ENCODE assay signal across 29 mouse cellular contexts in genomic region chr10:39108837-39109488, GRCm38 (mm10). TPM values are rescaled to one million over a fixed set of nuclear protein-coding genes. Genes with fewer than 3 reads are reported as not detected.
DNase-seq lines count a peak whose midpoint lies in the region; ATAC-seq and TF ChIP-seq lines count a peak whose summit lies in the region.
"Had no signal": no experiment of that assay in that cellular context is flagged by ENCODE, and none has a peak within 500 bp of the region (broad histone marks: within the 10 kb centered on the region; RNA-seq: fewer than 3 reads in every experiment).

No protein-coding gene starts in this region.

- no peak for TF ChIP-seq CTCF in forebrain, postnatal 0 days (IDR thresholded peaks at IDR 0.05; ENCODE audit: low read depth)

- H3K9ac ChIP-seq in forebrain, embryonic 13.5 days: no peak overlapping the region
- no peak overlapping the region for H3K9ac ChIP-seq in forebrain, postnatal 0 days
- H3K9ac ChIP-seq: heart, embryonic 15.5 days; liver, embryonic 14.5 days had no signal

- WGBS in forebrain, embryonic 13.5 days: 69% methylated on average over 10 of the region's 10 CpGs
- WGBS in forebrain, postnatal 0 days: 59% methylated on average over 10 of the region's 10 CpGs

- 0 out of 2 replicates have a peak, but pooled peaks have one; percentile 19 for ATAC-seq in forebrain, embryonic 13.5 days
- ATAC-seq in forebrain, postnatal 0 days: no peak
- ATAC-seq in megakaryocyte, adult 5-6 weeks (ENCODE audit: poor library complexity, severe bottlenecking): no peak
- ATAC-seq in granulocyte monocyte progenitor cell, adult 5-6 weeks (replicated peaks; ENCODE audit: poor library complexity, severe bottlenecking): peak; percentile 80
- ATAC-seq: inflammation-experienced regulatory T-cells, adult 6 months; Patski had no signal

- no peak overlapping the region for H3K4me2 ChIP-seq in forebrain, embryonic 13.5 days
- H3K4me2 ChIP-seq in forebrain, postnatal 0 days (ENCODE audit: low read depth): no peak overlapping the region
- H3K4me2 ChIP-seq: heart, embryonic 15.5 days; midbrain, embryonic 11.5 days had no signal

- no peaks in the 10 kb centered on the region for H3K27me3 ChIP-seq in forebrain, embryonic 13.5 days
- H3K27me3 ChIP-seq in forebrain, postnatal 0 days (ENCODE audit: insufficient read depth, low read length): no peaks in the 10 kb centered on the region
- peaks cover 2% of the 10 kb centered on the region for H3K27me3 ChIP-seq in megakaryocyte, embryonic 14.5 days (replicated peaks)
- H3K27me3 ChIP-seq: heart, embryonic 15.5 days; Patski had no signal

- H3K9me3 ChIP-seq in forebrain, embryonic 13.5 days (replicated peaks): no peaks in the 10 kb centered on the region
- no peaks in the 10 kb centered on the region for H3K9me3 ChIP-seq in forebrain, postnatal 0 days (ENCODE audit: low read length)
- no peaks in the 10 kb centered on the region for H3K9me3 ChIP-seq in megakaryocyte, embryonic 14.5 days
- H3K9me3 ChIP-seq: heart, embryonic 15.5 days had no signal

- H3K4me3 ChIP-seq in forebrain, embryonic 13.5 days: no peak overlapping the region
- no peak overlapping the region for H3K4me3 ChIP-seq in forebrain, postnatal 0 days (ENCODE audit: low read depth, low read length)
- peak overlapping the region; percentile 42 for H3K4me3 ChIP-seq in megakaryocyte, embryonic 14.5 days (replicated peaks)
- H3K4me3 ChIP-seq: erythroblast, embryonic 14.5 days; heart, embryonic 15.5 days had no signal

- DNase-seq in forebrain, postnatal 0 days: no peak
- DNase-seq in retina, postnatal 1 day: no peak
- DNase-seq in embryo, embryonic 11 days: no peak
- DNase-seq: adrenal gland, postnatal 10 days; cerebellum, adult 11 months; cerebellum, adult 9-11 months; gastrocnemius, postnatal 10 days; kidney, adult 11 months; kidney, postnatal 14 days; layer of hippocampus, adult 9-11 months; liver; lung, adult 2 months; lung, postnatal 10 days; thymus, postnatal 4 days had no signal

- H3K36me3 ChIP-seq in forebrain, embryonic 13.5 days (ENCODE audit: poor library complexity, severe bottlenecking): no peaks in the 10 kb centered on the region
- no peaks in the 10 kb centered on the region for H3K36me3 ChIP-seq in forebrain, postnatal 0 days (ENCODE audit: insufficient read depth)
- no peaks in the 10 kb centered on the region for H3K36me3 ChIP-seq in megakaryocyte, embryonic 14.5 days (replicated peaks; ENCODE audit: low read length)

- H3K4me1 ChIP-seq in forebrain, embryonic 13.5 days: no peaks in the 10 kb centered on the region
- no peaks in the 10 kb centered on the region for H3K4me1 ChIP-seq in forebrain, postnatal 0 days (ENCODE audit: insufficient read depth)
- H3K4me1 ChIP-seq in megakaryocyte, embryonic 14.5 days: peaks cover 9% of the 10 kb centered on the region
- H3K4me1 ChIP-seq: heart, embryonic 15.5 days had no signal

- H3K27ac ChIP-seq in forebrain, embryonic 13.5 days: no peak overlapping the region
- no peak overlapping the region for H3K27ac ChIP-seq in forebrain, postnatal 0 days (ENCODE audit: low read depth, low read length)
- H3K27ac ChIP-seq: heart, embryonic 15.5 days; liver, embryonic 14.5 days; macrophage had no signal

RNA-seq across cellular contexts. Expression of gene Fam229b, which starts 24.8 kb away (rescaled TPM):
- 26.2 and 27.4 TPM in 2 replicates for polyA plus RNA-seq in forebrain, embryonic 13.5 days (2015; fragmentation: Nextera tagmentation; extraction: Ambion mirVana)
- total RNA-seq in forebrain, postnatal 0 days (2014; rRNA removed): 25.8 and 26.1 TPM in 2 replicates
- polyA plus RNA-seq in forebrain, postnatal 0 days (2015; fragmentation: Nextera tagmentation; extraction: Ambion mirVana): 43.1 and 47.3 TPM in 2 replicates
- polyA plus RNA-seq in megakaryocyte, embryonic 14.5 days (2012; ENCODE audit: insufficient read depth, low replicate concordance): 0.20 TPM in 1 of 2 replicates, not detected in the other
- 0.57 and 1.9 TPM in 2 replicates for total RNA-seq in megakaryocyte, adult 5-6 weeks (2015)
- not detected in 2 replicates for total RNA-seq in megakaryocyte, adult 5-6 weeks (2017)
- 0.60 and 20.7 TPM in 2 replicates for total RNA-seq in granulocyte monocyte progenitor cell, adult 5-6 weeks (2014; fragmentation: Nextera tagmentation)
- 0.78 TPM in 1 of 2 replicates, not detected in the other for total RNA-seq in granulocyte monocyte progenitor cell, adult 5-6 weeks (2017)
- polyA plus RNA-seq: erythroblast, embryonic 14.5 days had no signal

RNA-seq across cellular contexts. Expression of gene Tube1, which starts 24.8 kb away (rescaled TPM):
- polyA plus RNA-seq in forebrain, embryonic 13.5 days (2015; fragmentation: Nextera tagmentation; extraction: Ambion mirVana): 14.4 and 18.5 TPM in 2 replicates
- 7.6 and 8.2 TPM in 2 replicates for total RNA-seq in forebrain, postnatal 0 days (2014; rRNA removed)
- polyA plus RNA-seq in forebrain, postnatal 0 days (2015; fragmentation: Nextera tagmentation; extraction: Ambion mirVana): 3.0 and 3.7 TPM in 2 replicates
- 0.18 TPM in 1 of 2 replicates, not detected in the other for polyA plus RNA-seq in megakaryocyte, embryonic 14.5 days (2012; ENCODE audit: insufficient read depth, low replicate concordance)
- total RNA-seq in megakaryocyte, adult 5-6 weeks (2015): 10.5 and 12.4 TPM in 2 replicates
- total RNA-seq in megakaryocyte, adult 5-6 weeks (2017): 9.8 and 13.9 TPM in 2 replicates
- total RNA-seq in granulocyte monocyte progenitor cell, adult 5-6 weeks (2014; fragmentation: Nextera tagmentation): 13.3 and 16.7 TPM in 2 replicates
- total RNA-seq in granulocyte monocyte progenitor cell, adult 5-6 weeks (2017): 15.6 and 19.8 TPM in 2 replicates

RNA-seq across cellular contexts. Expression of gene Ccn6, which starts 54.6 kb away (rescaled TPM):
- 0.28 TPM in 1 of 2 replicates, not detected in the other for polyA plus RNA-seq in forebrain, embryonic 13.5 days (2015; fragmentation: Nextera tagmentation; extraction: Ambion mirVana)
- 1.9 TPM in 1 of 2 replicates, not detected in the other for total RNA-seq in forebrain, postnatal 0 days (2014; rRNA removed)
- polyA plus RNA-seq in forebrain, postnatal 0 days (2015; fragmentation: Nextera tagmentation; extraction: Ambion mirVana): 0.18 and 0.21 TPM in 2 replicates
- not detected in 2 replicates for polyA plus RNA-seq in megakaryocyte, embryonic 14.5 days (2012; ENCODE audit: insufficient read depth, low replicate concordance)
- not detected in 2 replicates for total RNA-seq in megakaryocyte, adult 5-6 weeks (2015)
- total RNA-seq in megakaryocyte, adult 5-6 weeks (2017): not detected in 2 replicates
- total RNA-seq in granulocyte monocyte progenitor cell, adult 5-6 weeks (2014; fragmentation: Nextera tagmentation): not detected in 2 replicates
- total RNA-seq in granulocyte monocyte progenitor cell, adult 5-6 weeks (2017): not detected in 2 replicates
- total RNA-seq: heart, postnatal 25 days; MEL had no signal
- polyA plus RNA-seq: erythroblast, embryonic 14.5 days; gonadal fat pad, adult 2 months; macrophage; testis, adult 2 months had no signal

Comparison
In these comparisons a context has a peak if more than half of its experiments do, and no peak if none do; other contexts are left out.
1. ATAC-seq: peak in forebrain, embryonic 13.5 days (single experiment) and granulocyte monocyte progenitor cell, adult 5-6 weeks (single experiment); none in forebrain, postnatal 0 days (single experiment) and megakaryocyte, adult 5-6 weeks (single experiment).